Mouse (Mus musculus) kidney, adult 18-20 months (tissue): ENCODE data around the gene Peg10.
"Not testable (repeated sequence)": the region's sequence is repeated elsewhere in the genome, so short reads cannot be mapped to it uniquely, and the experiment has no call there.

Experiments
- DNase-seq: peaks from one replicate; pipeline ENCODE4 v3.0.0; 2021

Gene Peg10

DNA sequence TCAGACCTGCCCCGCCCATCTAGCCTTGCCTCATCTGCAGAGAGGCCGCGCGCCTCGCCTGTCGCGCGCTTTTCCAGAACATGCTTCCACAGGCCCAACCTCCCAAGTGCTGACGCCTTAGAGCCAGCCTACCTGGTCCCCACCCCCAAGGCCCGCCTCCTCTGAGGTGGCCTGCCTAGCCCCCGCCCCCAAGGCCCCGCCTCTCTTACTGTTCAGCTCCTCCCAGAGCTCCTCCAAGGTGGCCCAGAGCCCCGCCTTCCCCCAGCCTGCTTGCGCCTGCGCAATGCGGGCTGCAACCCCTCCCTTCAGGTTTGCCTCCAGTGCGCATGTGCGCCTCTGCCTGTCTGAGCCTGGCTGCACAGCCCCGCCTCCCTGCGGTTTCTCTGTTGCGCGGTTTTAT, 2.0 kb downstream of the Peg10 start:
- DNase-seq: peak; percentile 90

- DNase-seq: no peak
Measured at GRCm38 (mm10) chr6:4751355-4751754, 4.2 kb downstream of the Peg10 start.

DNA sequence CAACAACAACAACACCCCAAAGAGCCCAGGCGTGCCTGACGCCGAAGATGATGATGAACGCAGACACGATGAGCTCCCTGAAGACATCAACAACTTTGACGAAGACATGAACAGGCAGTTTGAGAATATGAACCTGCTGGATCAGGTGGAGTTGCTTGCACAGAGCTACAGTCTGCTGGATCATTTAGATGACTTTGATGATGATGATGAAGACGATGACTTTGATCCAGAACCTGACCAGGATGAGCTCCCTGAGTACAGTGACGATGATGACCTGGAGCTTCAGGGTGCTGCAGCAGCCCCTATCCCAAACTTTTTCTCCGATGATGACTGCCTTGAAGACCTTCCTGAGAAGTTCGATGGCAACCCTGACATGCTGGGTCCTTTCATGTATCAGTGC, 7.2 kb downstream of the Peg10 start:
- DNase-seq: no peak

- DNase-seq: no peak
Measured at GRCm38 (mm10) chr6:4754886-4755285, 7.8 kb downstream of the Peg10 start.

DNA sequence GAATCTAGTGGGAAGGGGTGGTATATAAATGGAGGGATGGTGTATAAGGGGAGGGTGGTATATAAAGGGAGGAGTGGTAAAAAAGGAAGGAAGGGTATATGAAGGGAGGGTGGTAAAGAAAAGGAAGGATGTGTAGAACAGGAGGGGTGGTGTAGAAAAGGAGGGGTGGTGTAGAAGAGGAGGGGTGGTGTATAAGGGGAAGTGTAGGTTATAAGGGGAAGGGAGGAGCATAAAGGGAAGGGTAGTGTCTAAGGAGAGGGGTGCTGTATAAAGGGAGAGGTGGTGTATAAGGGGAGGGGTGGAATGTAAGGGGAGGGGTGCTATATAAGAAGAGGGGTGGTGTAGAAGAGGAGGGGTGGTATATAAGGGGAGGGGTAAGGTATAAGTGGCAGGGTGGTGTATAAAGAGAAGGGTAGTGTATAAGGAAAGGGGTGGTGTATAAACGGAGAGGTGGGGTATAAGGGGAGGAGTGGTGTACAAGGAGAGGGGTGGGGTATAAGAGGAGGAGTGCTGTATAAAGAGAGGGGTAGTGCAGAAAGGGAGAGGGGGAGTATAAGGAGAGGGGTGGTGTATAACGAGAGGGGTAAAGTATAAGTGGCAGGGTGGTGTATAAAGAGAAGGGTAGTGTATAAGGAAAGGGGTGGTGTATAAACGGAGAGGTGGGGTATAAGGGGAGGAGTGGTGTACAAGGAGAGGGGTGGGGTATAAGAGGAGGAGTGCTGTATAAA, 14.5 kb downstream of the Peg10 start:
- DNase-seq: not testable (repeated sequence)

GRCm38 (mm10) chr6:4762252-4762651, 15.1 kb downstream of the Peg10 start:
- no peak for DNase-seq

- DNase-seq: no peak
Measured at GRCm38 (mm10) chr6:4796281-4796680, 49.2 kb downstream of the Peg10 start.

- not testable (repeated sequence) for DNase-seq
Measured at GRCm38 (mm10) chr6:4797317-4797716, 50.2 kb downstream of the Peg10 start.

GRCm38 (mm10) chr6:4798382-4798781, 51.3 kb downstream of the Peg10 start:
- DNase-seq: no peak

DNA sequence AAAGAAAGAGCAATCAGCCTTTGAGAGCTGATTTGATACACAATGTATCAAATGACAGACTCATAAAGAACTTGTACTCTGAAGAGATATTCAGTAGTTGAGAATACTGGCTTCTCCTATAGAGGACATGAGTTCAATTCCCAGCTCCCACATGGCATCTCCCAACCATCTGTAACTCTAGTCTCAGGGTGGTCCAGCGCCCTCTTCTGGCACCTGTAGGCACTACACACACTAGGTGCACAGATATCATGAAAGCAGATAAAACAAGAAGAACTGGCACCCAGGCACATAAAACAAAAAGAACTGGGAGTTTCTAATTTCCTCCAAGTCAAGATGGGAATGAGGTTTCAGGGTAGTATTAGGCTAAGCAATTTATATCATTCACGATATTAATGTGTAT, 52.3 kb downstream of the Peg10 start:
- no peak for DNase-seq

- no peak for DNase-seq
Measured at GRCm38 (mm10) chr6:4806981-4807380, 59.9 kb downstream of the Peg10 start.
